Mouse (Mus musculus) mesoderm, embryonic 11.5 days (tissue): ENCODE measurements around the gene Tmem185b.
A peak's percentile ranks its signal among the peaks of the same experiment; 100 is the strongest.

Experiments
- DNase-seq: peaks from one replicate; pipeline ENCODE4 v3.0.0-alpha.2; 2012; ENCODE audit warnings: low read depth, low spot score

Tmem185b gene

GRCm38 (mm10) chr1:119503181-119503580, 22.8 kb upstream of the Tmem185b start:
- no peak for DNase-seq

GRCm38 (mm10) chr1:119503808-119504207, 22.2 kb upstream of the Tmem185b start:
- no peak for DNase-seq

DNA sequence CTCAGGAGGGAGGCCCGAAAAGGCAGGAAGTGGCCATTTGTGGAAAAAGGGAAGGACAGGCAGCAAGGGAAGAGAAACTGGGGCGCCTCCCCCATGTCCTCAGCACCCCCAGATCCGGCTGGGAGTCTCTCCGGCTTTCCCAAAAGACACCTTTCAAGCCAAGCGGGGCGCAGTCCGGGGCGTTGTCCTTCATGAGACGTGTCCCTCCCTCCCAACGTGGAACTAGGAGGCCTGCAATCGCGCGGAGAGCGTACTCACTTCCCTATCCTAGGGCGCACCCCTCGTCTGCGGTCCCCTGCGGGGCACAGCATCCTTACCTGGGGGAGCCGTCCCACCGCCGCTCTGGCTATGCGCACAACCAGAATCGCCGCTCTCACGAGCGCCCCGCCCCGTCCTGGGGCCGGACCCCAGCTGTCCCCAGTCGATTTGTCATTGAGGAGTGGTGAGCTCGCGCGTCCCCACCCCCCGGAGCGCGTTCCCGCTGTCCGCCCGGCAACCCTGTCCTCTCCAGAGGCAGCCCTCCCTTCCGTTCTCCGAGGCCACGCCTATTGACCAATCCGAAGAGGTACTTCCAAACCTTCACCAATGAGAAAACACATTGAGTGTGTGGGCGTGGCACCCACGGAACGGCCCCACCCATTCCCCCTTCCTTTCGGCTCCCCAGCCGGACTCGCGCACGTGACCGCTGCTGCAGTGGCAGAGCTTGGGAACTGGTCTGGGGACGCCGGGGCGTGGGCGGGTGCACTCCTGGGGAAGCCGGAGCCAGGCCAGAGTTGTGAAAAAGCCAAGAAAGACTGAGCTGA, 21.5 kb upstream of the Tmem185b start, which contains the start of gene Ralb:
Gene Ralb (minus strand): TSS at position 535 of the 803 bp plus-strand sequence.
- DNase-seq = peak; percentile 97

GRCm38 (mm10) chr1:119505951-119506350, 20.0 kb upstream of the Tmem185b start:
- no peak for DNase-seq

DNA sequence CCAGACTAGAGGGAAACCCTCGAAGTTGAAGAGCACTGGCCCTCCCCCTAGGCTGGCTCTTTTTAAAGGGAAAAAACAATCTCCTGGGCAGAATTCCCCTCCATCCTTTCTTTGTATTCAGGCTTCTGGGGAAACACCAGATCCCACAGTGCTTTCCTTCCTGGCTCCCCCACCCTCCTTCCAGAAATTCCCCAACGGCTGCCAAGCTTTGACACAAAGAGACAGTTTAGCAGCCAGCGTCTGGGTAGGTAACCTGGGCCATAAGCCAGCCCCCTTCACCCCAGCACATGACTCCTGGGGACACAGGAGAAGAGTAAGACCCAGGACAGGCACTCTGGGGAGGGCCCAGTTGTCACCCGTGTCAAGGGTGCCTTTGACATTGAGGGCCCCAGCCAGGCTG, 17.4 kb upstream of the Tmem185b start:
- no peak for DNase-seq

DNA sequence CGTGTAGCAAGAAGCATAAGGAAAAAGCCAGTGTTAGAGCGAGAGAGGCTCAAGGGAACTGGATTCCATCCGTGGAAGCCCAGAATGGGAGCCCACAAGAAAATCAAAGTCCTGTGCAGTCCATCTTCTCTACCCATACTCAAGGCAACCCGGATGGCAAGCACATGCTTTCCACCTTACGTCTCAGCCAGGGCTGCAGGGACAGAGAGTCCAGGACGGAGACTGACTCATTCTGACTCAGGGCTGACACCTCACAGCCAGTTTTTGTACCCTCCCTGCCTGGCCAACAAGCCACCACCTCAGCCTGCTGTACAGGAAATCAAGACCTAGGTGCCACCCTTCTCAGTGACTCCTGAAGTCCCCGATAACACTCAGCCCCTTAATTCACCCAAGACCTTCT, 16.5 kb upstream of the Tmem185b start:
- DNase-seq = no peak

DNA sequence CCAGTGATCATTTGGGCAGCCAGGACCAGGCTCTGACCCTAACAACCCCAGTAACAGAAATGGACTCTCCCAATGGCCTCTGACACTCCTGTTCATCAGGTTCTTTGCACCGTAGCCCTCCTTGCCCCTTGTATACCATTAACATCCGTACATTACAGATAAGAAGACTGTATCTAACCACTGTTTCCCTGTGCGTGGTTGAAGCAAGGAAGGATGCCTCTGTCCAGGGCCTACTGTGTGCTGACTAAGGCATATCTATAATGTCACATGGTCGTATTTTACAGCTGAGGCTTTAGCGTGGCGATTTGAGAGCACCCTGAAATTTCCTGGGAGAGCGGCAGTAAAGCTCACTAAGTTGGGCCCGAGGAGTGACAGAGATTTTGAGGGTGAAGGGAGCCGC, 15.6 kb upstream of the Tmem185b start:
- DNase-seq = no peak

DNA sequence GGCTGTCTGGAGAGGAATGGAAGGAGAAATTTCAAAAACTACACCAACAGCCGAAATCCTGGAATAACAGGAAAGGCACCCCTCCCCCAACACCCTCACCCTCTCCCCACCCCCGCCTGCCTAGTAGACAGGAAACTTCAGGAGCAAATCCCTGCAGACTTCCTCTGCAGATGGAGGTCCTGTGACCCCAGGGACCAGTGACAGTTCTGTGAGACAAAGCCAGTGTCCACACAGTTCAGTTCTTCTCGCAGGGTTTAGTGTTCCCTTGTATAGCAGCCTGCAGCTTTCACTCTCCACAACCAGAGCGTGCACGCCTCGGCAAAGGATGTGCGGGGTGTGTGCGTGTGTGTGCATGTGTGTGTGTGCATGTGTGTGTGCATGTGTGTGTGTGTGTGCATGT, 15.1 kb upstream of the Tmem185b start:
- DNase-seq = peak; percentile 27

- DNase-seq = no peak
Measured at GRCm38 (mm10) chr1:119518060-119518459, 7.9 kb upstream of the Tmem185b start.

DNA sequence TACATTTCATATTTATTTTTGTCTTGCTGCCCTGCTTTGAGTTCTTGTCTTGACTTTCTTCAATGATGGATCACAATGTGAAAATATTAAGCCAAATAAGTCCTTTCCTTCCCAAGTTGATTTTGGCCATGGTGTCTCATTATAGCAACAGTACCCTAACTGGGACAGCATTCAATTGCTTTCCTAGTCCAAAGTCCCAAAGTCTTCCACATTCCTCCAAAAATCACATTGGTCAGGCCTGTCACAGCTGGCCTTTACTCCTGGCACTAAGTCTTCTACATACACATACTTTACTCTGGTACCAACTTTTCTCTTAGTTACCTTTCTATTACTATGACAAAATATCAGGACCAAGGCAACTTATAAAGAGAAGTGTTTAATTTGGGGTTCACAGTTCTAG, 7.2 kb upstream of the Tmem185b start:
- DNase-seq = no peak

GRCm38 (mm10) chr1:119519286-119519685, 6.7 kb upstream of the Tmem185b start:
- no peak for DNase-seq

DNA sequence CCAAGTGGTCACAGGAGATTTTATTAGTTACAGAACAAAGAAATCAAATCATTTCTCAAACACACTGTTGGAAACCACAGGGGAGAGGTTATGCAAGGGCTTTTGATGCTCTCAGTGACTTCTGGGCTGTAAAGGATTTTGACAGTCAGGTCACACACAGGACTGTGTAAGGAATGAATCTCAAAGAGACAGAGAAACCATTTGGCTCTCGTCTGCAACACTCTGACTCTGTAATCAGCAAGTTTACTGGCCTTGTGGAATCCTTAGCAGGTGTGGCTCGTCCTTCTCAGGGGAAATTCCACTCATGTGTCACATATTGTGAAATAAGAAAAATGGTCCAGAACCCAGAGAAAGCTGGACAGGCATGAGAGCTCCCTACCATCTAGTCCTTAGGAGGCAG, 4.9 kb upstream of the Tmem185b start:
- no peak for DNase-seq

DNA sequence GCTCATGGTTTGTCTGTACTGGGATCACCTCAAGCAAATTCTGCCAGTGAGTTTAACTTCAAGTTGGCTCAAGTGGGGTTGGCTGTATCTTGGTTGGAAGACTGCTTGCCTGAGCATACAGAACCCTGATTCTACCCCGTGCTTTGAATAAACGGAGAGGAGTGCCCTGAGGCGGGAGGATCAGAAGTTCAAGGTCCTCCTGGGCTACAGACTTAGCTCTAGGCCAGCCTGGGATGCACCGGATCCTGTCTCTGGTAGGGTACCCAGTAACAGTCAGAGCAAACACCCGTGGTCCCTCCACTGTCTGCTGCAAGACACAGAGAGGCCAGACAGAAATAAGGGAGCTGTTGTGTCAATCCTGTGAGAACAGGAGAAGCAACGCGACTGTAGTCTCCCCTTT, 4.3 kb upstream of the Tmem185b start:
- no peak for DNase-seq

DNA sequence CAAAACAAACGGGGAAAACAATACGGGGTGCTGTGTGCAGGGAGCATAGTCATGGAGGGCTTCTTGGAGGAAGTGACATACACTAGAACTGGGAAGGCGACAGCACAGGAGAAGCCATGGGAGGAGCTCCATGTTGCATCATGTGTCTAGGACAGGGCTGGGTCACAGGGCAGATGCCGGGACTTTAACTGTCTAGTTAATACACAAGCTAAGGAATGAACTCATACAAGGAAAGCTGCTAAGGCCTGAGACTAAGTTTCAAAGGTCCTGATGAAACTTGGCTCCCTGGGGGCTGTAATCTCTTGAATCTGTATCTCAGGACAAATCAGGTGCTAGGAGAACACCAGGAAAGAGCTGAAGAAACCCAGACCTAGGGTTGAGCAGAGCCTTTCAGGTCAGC, 3.2 kb upstream of the Tmem185b start:
- no peak for DNase-seq

- no peak for DNase-seq
Measured at GRCm38 (mm10) chr1:119523369-119523768, 2.6 kb upstream of the Tmem185b start.

DNA sequence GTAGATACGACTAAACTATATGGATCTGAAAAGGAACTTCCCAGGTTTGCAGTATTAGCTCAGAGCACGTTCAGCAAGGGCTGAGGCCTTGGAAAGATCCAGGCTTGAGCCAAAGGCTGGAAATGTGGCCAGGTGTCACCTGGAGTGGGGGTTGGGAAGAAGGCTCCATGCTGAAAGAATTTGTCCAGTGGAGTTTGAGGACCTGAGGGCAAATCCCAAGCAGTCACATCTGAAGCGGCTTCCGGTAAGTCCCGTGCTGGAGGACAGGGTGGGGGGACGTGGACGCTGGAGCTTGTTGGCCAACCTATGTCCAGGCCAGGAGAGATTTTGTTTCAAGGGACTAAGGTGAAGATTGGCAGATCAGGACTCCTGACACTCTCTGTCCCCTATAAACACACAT, 2.1 kb upstream of the Tmem185b start:
- DNase-seq = no peak

GRCm38 (mm10) chr1:119525004-119525444, 936 bp upstream of the Tmem185b start:
- no peak for DNase-seq

GRCm38 (mm10) chr1:119530941-119531340, 5.0 kb downstream of the Tmem185b start:
- DNase-seq = no peak

DNA sequence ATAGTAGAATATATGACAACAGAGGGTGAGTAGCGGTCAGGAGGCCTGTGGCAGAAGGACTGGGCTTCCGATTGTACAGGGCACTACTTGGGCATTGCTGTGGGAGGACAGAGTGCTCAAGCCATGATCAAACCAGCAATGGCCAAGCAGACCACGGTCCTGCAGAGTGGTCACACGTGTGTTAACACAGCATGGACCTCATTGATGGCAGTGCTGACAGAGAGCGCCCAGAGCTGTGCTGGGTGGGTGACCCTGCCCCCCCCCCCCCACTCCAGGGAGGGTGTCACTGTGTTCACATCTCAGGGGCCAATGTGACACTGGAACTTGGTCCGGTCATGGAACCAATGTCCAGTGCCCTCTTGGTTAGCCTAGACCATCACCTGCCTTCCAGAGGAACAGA, 6.2 kb downstream of the Tmem185b start:
- DNase-seq = no peak

GRCm38 (mm10) chr1:119533093-119533805, 7.3 kb downstream of the Tmem185b start:
- DNase-seq = no peak

DNA sequence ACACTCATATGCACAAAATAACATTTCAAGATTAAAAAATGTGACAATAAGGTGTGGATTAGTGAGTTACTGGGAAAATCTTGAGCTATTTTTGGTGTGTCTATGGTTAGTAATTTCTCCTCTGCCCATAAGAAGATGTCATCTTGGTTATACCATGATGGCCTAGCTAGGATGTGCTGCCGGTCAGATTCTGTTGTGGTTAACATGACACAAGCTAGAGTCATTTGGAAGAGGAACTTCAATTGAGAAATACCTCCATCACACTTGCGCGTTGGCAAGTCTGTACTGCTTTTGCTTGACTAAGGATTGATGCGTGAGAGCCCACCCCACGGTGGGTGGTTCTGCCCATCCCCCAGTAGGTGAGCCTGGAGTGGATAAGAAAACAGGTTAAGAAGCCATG, 8.4 kb downstream of the Tmem185b start:
- no peak for DNase-seq

GRCm38 (mm10) chr1:119536122-119536521, 10.2 kb downstream of the Tmem185b start:
- DNase-seq = no peak

- DNase-seq = no peak
Measured at GRCm38 (mm10) chr1:119537651-119538050, 11.7 kb downstream of the Tmem185b start.
